Mouse (Mus musculus): ENCODE data around the gene Ifi205. TPM values are rescaled to one million over a fixed set of nuclear protein-coding genes. Genes with fewer than 3 reads are reported as not detected.
"Not testable (repeated sequence)": the region's sequence is repeated elsewhere in the genome, so short reads cannot be mapped to it uniquely, and the experiment has no call there.

Gene Ifi205
- polyA plus RNA-seq, 1 experiment, result 0.11 TPM

GRCm38 (mm10) chr1:174048893-174049292, 17.3 kb upstream of the Ifi205 start, which contains the start of gene Olfr432:
Olfr432 (plus strand) TSS chr1:174049205.
- H3K4me3 ChIP-seq (ENCODE audit: control insufficient read depth, low read depth, low read length), result no peak within 1 kb of the TSS

GRCm38 (mm10) chr1:174048227-174048626, 16.6 kb upstream of the Ifi205 start:
- not testable (repeated sequence) for H3K27ac ChIP-seq (ENCODE audit: control insufficient read depth, insufficient read depth, low read depth, low read length); H3K4me1 ChIP-seq (ENCODE audit: control insufficient read depth, insufficient read depth, low read length); H3K36me3 ChIP-seq (ENCODE audit: control insufficient read depth, insufficient read depth, low read length); H3K27me3 ChIP-seq (ENCODE audit: control insufficient read depth, insufficient read depth, low read length); H3K4me3 ChIP-seq (ENCODE audit: control insufficient read depth, low read depth, low read length)

More at GRCm38 (mm10) chr1:174048893-174049292, 17.3 kb upstream of the Ifi205 start, which contains the start of gene Olfr432:
- TF ChIP-seq POLR2A (IDR thresholded peaks at IDR 0.05; ENCODE audit: control insufficient read depth, low read depth, low read length) (no peak), CTCF (IDR thresholded peaks at IDR 0.05; ENCODE audit: control insufficient read depth, insufficient read depth, insufficient replicate concordance, low read depth, low read length) (no peak)
- Histone ChIP-seq H3K36me3 (ENCODE audit: control insufficient read depth, insufficient read depth, low read length) (no peaks in the 10 kb centered on the region), H3K4me1 (ENCODE audit: control insufficient read depth, insufficient read depth, low read length) (no peaks in the 10 kb centered on the region), H3K27me3 (ENCODE audit: control insufficient read depth, insufficient read depth, low read length) (no peaks in the 10 kb centered on the region), H3K27ac (ENCODE audit: control insufficient read depth, insufficient read depth, low read depth, low read length) (no peak within 1 kb of the TSS)

GRCm38 (mm10) chr1:174044431-174044830, 12.8 kb upstream of the Ifi205 start:
- no peak overlapping the region for H3K27ac ChIP-seq (ENCODE audit: control insufficient read depth, insufficient read depth, low read depth, low read length)
- no peak for TF ChIP-seq CTCF (IDR thresholded peaks at IDR 0.05; ENCODE audit: control insufficient read depth, insufficient read depth, insufficient replicate concordance, low read depth, low read length)
- H3K4me1 ChIP-seq (ENCODE audit: control insufficient read depth, insufficient read depth, low read length), result no peaks in the 10 kb centered on the region
- no peaks in the 10 kb centered on the region for H3K27me3 ChIP-seq (ENCODE audit: control insufficient read depth, insufficient read depth, low read length)
- no peaks in the 10 kb centered on the region for H3K36me3 ChIP-seq (ENCODE audit: control insufficient read depth, insufficient read depth, low read length)
- no peak overlapping the region for H3K4me3 ChIP-seq (ENCODE audit: control insufficient read depth, low read depth, low read length)

GRCm38 (mm10) chr1:174042091-174042884, 10.7 kb upstream of the Ifi205 start:
- not testable (repeated sequence) for H3K27me3 ChIP-seq (ENCODE audit: control insufficient read depth, insufficient read depth, low read length); H3K27ac ChIP-seq (ENCODE audit: control insufficient read depth, insufficient read depth, low read depth, low read length); H3K4me1 ChIP-seq (ENCODE audit: control insufficient read depth, insufficient read depth, low read length); H3K36me3 ChIP-seq (ENCODE audit: control insufficient read depth, insufficient read depth, low read length); H3K4me3 ChIP-seq (ENCODE audit: control insufficient read depth, low read depth, low read length)

GRCm38 (mm10) chr1:174040523-174041177, 9.0 kb upstream of the Ifi205 start, which contains the start of gene Olfr433:
Olfr433 (plus strand) TSS chr1:174040705.
- H3K4me3 ChIP-seq (ENCODE audit: control insufficient read depth, low read depth, low read length), result no peak within 1 kb of the TSS
- TF ChIP-seq POLR2A (IDR thresholded peaks at IDR 0.05; ENCODE audit: control insufficient read depth, low read depth, low read length) (no peak), CTCF (IDR thresholded peaks at IDR 0.05; ENCODE audit: control insufficient read depth, insufficient read depth, insufficient replicate concordance, low read depth, low read length) (no peak)

GRCm38 (mm10) chr1:174038480-174038879, 6.9 kb upstream of the Ifi205 start:
- Histone ChIP-seq H3K27ac (ENCODE audit: control insufficient read depth, insufficient read depth, low read depth, low read length) (no peak overlapping the region), H3K4me3 (ENCODE audit: control insufficient read depth, low read depth, low read length) (no peak overlapping the region), H3K36me3 (ENCODE audit: control insufficient read depth, insufficient read depth, low read length) (no peaks in the 10 kb centered on the region), H3K27me3 (ENCODE audit: control insufficient read depth, insufficient read depth, low read length) (no peaks in the 10 kb centered on the region), H3K4me1 (ENCODE audit: control insufficient read depth, insufficient read depth, low read length) (no peaks in the 10 kb centered on the region)
- TF ChIP-seq CTCF (IDR thresholded peaks at IDR 0.05; ENCODE audit: control insufficient read depth, insufficient read depth, insufficient replicate concordance, low read depth, low read length) (no peak), POLR2A (IDR thresholded peaks at IDR 0.05; ENCODE audit: control insufficient read depth, low read depth, low read length) (no peak)

More at GRCm38 (mm10) chr1:174040523-174041177, 9.0 kb upstream of the Ifi205 start, which contains the start of gene Olfr433:
- Histone ChIP-seq H3K27ac (ENCODE audit: control insufficient read depth, insufficient read depth, low read depth, low read length) (no peak within 1 kb of the TSS), H3K36me3 (ENCODE audit: control insufficient read depth, insufficient read depth, low read length) (no peaks in the 10 kb centered on the region), H3K27me3 (ENCODE audit: control insufficient read depth, insufficient read depth, low read length) (no peaks in the 10 kb centered on the region), H3K4me1 (ENCODE audit: control insufficient read depth, insufficient read depth, low read length) (no peaks in the 10 kb centered on the region)

- no peaks in the 10 kb centered on the region for H3K27me3 ChIP-seq (ENCODE audit: control insufficient read depth, insufficient read depth, low read length)
- H3K36me3 ChIP-seq (ENCODE audit: control insufficient read depth, insufficient read depth, low read length), result no peaks in the 10 kb centered on the region
- H3K4me1 ChIP-seq (ENCODE audit: control insufficient read depth, insufficient read depth, low read length), result no peaks in the 10 kb centered on the region
- no peak overlapping the region for H3K4me3 ChIP-seq (ENCODE audit: control insufficient read depth, low read depth, low read length)
- no peak overlapping the region for H3K27ac ChIP-seq (ENCODE audit: control insufficient read depth, insufficient read depth, low read depth, low read length)
- TF ChIP-seq CTCF (IDR thresholded peaks at IDR 0.05; ENCODE audit: control insufficient read depth, insufficient read depth, insufficient replicate concordance, low read depth, low read length) (no peak), POLR2A (IDR thresholded peaks at IDR 0.05; ENCODE audit: control insufficient read depth, low read depth, low read length) (no peak)
Measured at GRCm38 (mm10) chr1:174035841-174036240, 4.2 kb upstream of the Ifi205 start.

GRCm38 (mm10) chr1:174007050-174007449, 24.6 kb downstream of the Ifi205 start:
- not testable (repeated sequence) for H3K36me3 ChIP-seq (ENCODE audit: control insufficient read depth, insufficient read depth, low read length); H3K4me3 ChIP-seq (ENCODE audit: control insufficient read depth, low read depth, low read length); H3K27ac ChIP-seq (ENCODE audit: control insufficient read depth, insufficient read depth, low read depth, low read length); H3K27me3 ChIP-seq (ENCODE audit: control insufficient read depth, insufficient read depth, low read length); H3K4me1 ChIP-seq (ENCODE audit: control insufficient read depth, insufficient read depth, low read length)

- H3K27ac ChIP-seq (ENCODE audit: control insufficient read depth, insufficient read depth, low read depth, low read length); H3K4me3 ChIP-seq (ENCODE audit: control insufficient read depth, low read depth, low read length); H3K4me1 ChIP-seq (ENCODE audit: control insufficient read depth, insufficient read depth, low read length); H3K27me3 ChIP-seq (ENCODE audit: control insufficient read depth, insufficient read depth, low read length); H3K36me3 ChIP-seq (ENCODE audit: control insufficient read depth, insufficient read depth, low read length): not testable (repeated sequence)
Measured at GRCm38 (mm10) chr1:174004352-174005109, 27.1 kb downstream of the Ifi205 start.
